Mouse (Mus musculus) hindbrain, embryonic 13.5 days (tissue): ENCODE measurements around the gene Foxp1. TPM values are rescaled to one million over a fixed set of nuclear protein-coding genes. Genes with fewer than 3 reads are reported as not detected.

Source experiments
- ATAC-seq: fragments of 200-750 bp; cut with Nextera tagmentation; 2 replicates; pipeline ENCODE4 v1.8.0; 2017; ENCODE audit warnings: moderate TSS enrichment; ENCODE audit not compliant: low FRiP score
- H3K27ac ChIP-seq: fragments of 300-500 bp; sonication (generic); 2 replicates; pipeline ENCODE4 v1.5.1; 2015; ENCODE audit warnings: inconsistent platforms, mild to moderate bottlenecking, moderate library complexity
- H3K27me3 ChIP-seq: fragments of 300-500 bp; sonication (generic); 2 replicates; pipeline ENCODE4 v1.6.1; 2015; ENCODE audit warnings: mild to moderate bottlenecking, inconsistent platforms
- H3K36me3 ChIP-seq: fragments of 300-500 bp; sonication (generic); 2 replicates; pipeline ENCODE4 v1.6.1; 2015; ENCODE audit warnings: mild to moderate bottlenecking, inconsistent platforms
- H3K4me1 ChIP-seq: fragments of 300-500 bp; sonication (generic); replicated peaks from 2 replicates; pipeline ENCODE4 v1.6.1; 2015; ENCODE audit warnings: inconsistent platforms
- H3K4me2 ChIP-seq: fragments of 300-500 bp; sonication (generic); 2 replicates; pipeline ENCODE4 v1.6.1; 2015; ENCODE audit warnings: inconsistent platforms, mild to moderate bottlenecking, moderate library complexity
- H3K4me3 ChIP-seq: fragments of 300-500 bp; sonication (generic); 2 replicates; pipeline ENCODE4 v1.5.1; 2015; ENCODE audit warnings: mild to moderate bottlenecking, inconsistent platforms
- H3K9ac ChIP-seq: fragments of 300-500 bp; sonication (generic); 2 replicates; pipeline ENCODE4 v1.6.1; 2015; ENCODE audit warnings: mild to moderate bottlenecking, inconsistent platforms
- H3K9me3 ChIP-seq: fragments of 300-500 bp; sonication (generic); 2 replicates; pipeline ENCODE4 v1.6.1; 2016; ENCODE audit warnings: inconsistent platforms
- WGBS: fragments of 180-500 bp; shearing (Covaris S2); methylation state at CpG from one replicate; pipeline ENCODE4 v1.1.7; 2015; 5-methylcytosine and 5-hydroxymethylcytosine counted together
- polyA plus RNA-seq: library from polyadenylated mRNA; unstranded; fragments of >200 nt; fragmentation: Nextera tagmentation; extraction: Ambion mirVana; gene quantifications from 2 replicates; pipeline ENCODE4 v1.2.1, GENCODE M21; 2015

Gene Foxp1
- polyA plus RNA-seq, 1 experiment from 2014 or later, result 64.7 TPM

- no peak for ATAC-seq
- H3K27ac ChIP-seq, result no peak overlapping the region
- no peak overlapping the region for H3K4me3 ChIP-seq
- no peak overlapping the region for H3K9ac ChIP-seq
- no peaks in the 10 kb centered on the region for H3K9me3 ChIP-seq
- peaks cover 4% of the 10 kb centered on the region; the same call in 1 of the 2 replicates for H3K27me3 ChIP-seq
- 84% methylated on average over 5 of the region's 5 CpGs for WGBS
- H3K4me2 ChIP-seq, result no peak overlapping the region
- H3K36me3 ChIP-seq, result no peaks in the 10 kb centered on the region
- H3K4me1 ChIP-seq, result peaks cover 6% of the 10 kb centered on the region
These were observed 241.9 kb downstream of the Foxp1 start for GRCm38 (mm10) chr6:99280619-99281018.

GRCm38 (mm10) chr6:99277251-99277650 is 245.3 kb downstream of the Foxp1 start:
- Histone ChIP-seq H3K4me1 (no peaks in the 10 kb centered on the region), H3K36me3 (no peaks in the 10 kb centered on the region), H3K9ac (no peak overlapping the region), H3K9me3 (no peaks in the 10 kb centered on the region), H3K4me3 (no peak overlapping the region), H3K27ac (no peak overlapping the region), H3K27me3 (0 out of 2 replicates have a peak, but pooled peaks cover 2% of the 10 kb centered on the region), H3K4me2 (no peak overlapping the region)
- ATAC-seq, result no peak
- 85% methylated on average over 1 of the region's 1 CpGs for WGBS

- 0 out of 2 replicates have a peak, but pooled peaks cover 2% of the 10 kb centered on the region for H3K27me3 ChIP-seq
- WGBS, result 72% methylated on average over 7 of the region's 7 CpGs
- no peaks in the 10 kb centered on the region for H3K4me1 ChIP-seq
- H3K27ac ChIP-seq, result no peak overlapping the region
- no peak overlapping the region for H3K9ac ChIP-seq
- ATAC-seq, result no peak
- no peaks in the 10 kb centered on the region for H3K36me3 ChIP-seq
- H3K4me2 ChIP-seq, result no peak overlapping the region
- H3K9me3 ChIP-seq, result no peaks in the 10 kb centered on the region
- no peak overlapping the region for H3K4me3 ChIP-seq
These were observed 246.2 kb downstream of the Foxp1 start for GRCm38 (mm10) chr6:99276297-99276653.

GRCm38 (mm10) chr6:99275381-99276296 is 246.9 kb downstream of the Foxp1 start:
- Histone ChIP-seq H3K36me3 (no peaks in the 10 kb centered on the region), H3K4me3 (no peak overlapping the region), H3K27me3 (0 out of 2 replicates have a peak, but pooled peaks cover 2% of the 10 kb centered on the region), H3K9ac (no peak overlapping the region), H3K4me2 (no peak overlapping the region), H3K27ac (no peak overlapping the region), H3K4me1 (no peaks in the 10 kb centered on the region), H3K9me3 (no peaks in the 10 kb centered on the region)
- ATAC-seq, result no peak
- 62% methylated on average over 21 of the region's 21 CpGs for WGBS

DNA sequence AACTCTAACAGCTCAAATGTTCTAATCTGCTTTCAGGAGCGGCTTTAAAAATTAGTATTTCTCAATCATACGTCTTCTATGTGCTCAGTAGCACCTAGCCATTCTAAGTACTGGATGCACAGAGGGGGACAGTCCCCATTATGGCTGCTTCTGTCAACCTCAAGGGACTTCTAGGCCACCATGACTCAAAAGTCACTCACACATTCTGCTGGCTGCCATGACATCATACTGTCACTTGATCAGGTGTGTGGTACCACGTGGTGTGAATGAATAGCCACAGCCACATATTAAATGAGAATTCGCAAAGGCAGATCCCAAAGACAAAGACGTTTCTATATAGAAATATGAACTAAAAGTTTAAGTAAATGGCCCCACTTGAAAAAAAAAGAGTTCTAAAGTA is 247.9 kb downstream of the Foxp1 start:
- Histone ChIP-seq H3K27me3 (0 out of 2 replicates have a peak, but pooled peaks cover 2% of the 10 kb centered on the region), H3K9me3 (no peaks in the 10 kb centered on the region), H3K4me1 (no peaks in the 10 kb centered on the region), H3K36me3 (no peaks in the 10 kb centered on the region), H3K4me2 (no peak overlapping the region), H3K27ac (no peak overlapping the region), H3K4me3 (no peak overlapping the region), H3K9ac (no peak overlapping the region)
- ATAC-seq, result no peak
- whole genome bisulfite sequencing, result 88% methylated on average over 5 of the region's 5 CpGs

GRCm38 (mm10) chr6:99274222-99274621 is 248.3 kb downstream of the Foxp1 start:
- Histone ChIP-seq H3K9ac (no peak overlapping the region), H3K4me1 (no peaks in the 10 kb centered on the region), H3K4me3 (no peak overlapping the region), H3K27me3 (0 out of 2 replicates have a peak, but pooled peaks cover 2% of the 10 kb centered on the region), H3K27ac (no peak overlapping the region), H3K4me2 (no peak overlapping the region), H3K36me3 (no peaks in the 10 kb centered on the region), H3K9me3 (no peaks in the 10 kb centered on the region)
- no peak for ATAC-seq
- WGBS, result 80% methylated on average over 6 of the region's 6 CpGs

- WGBS, result 85% methylated on average over 5 of the region's 5 CpGs
- Histone ChIP-seq H3K9me3 (no peaks in the 10 kb centered on the region), H3K4me2 (no peak overlapping the region), H3K27ac (no peak overlapping the region), H3K27me3 (0 out of 2 replicates have a peak, but pooled peaks cover 2% of the 10 kb centered on the region), H3K9ac (no peak overlapping the region), H3K36me3 (no peaks in the 10 kb centered on the region), H3K4me3 (no peak overlapping the region), H3K4me1 (peaks cover 7% of the 10 kb centered on the region)
- ATAC-seq, result no peak
These were observed 249.3 kb downstream of the Foxp1 start for GRCm38 (mm10) chr6:99273177-99273576.

DNA sequence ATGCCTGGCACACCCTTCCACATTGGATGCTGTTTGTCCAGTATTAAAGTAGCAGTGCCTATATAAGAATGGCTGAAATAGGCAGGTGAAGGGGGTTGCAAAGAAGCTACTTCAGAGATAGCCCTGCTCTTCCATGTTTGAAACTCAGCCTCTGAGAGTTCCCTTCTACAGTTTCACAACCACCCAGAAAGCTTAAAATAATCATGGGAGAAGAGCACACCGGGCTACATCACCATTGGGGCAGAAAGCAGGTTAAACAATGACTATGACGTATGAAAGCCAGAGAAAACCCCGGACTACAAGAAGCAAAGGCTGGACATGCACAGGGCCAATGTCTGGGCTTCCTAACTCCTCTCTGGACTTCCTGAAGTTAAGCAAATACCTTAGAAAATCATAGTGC is 250.3 kb downstream of the Foxp1 start:
- Histone ChIP-seq H3K4me3 (no peak overlapping the region), H3K27me3 (0 out of 2 replicates have a peak, but pooled peaks cover 2% of the 10 kb centered on the region), H3K36me3 (no peaks in the 10 kb centered on the region), H3K4me1 (peaks cover 11% of the 10 kb centered on the region), H3K4me2 (no peak overlapping the region), H3K9ac (no peak overlapping the region), H3K9me3 (no peaks in the 10 kb centered on the region), H3K27ac (no peak overlapping the region)
- WGBS, result 80% methylated on average over 3 of the region's 3 CpGs
- no peak for ATAC-seq

DNA sequence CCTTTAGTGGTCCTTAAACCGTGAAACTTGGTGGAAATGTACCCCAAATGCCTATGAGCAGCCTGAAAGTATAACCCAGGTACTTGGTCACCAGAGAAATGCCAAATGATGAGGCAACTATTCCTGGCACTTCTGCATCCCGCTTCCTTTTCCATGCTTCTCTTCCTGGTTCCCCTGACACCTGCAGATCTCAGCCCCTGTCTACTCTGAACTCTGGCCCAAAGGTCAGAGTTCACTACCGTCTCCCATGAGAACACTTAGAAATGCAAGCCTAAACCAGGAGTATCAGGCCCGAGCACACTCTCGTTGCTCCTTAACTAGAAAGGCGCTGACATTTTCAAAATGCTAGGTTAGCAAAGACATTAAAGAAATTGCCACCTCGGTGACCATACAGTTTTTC is 250.8 kb downstream of the Foxp1 start:
- Histone ChIP-seq H3K9ac (no peak overlapping the region), H3K4me1 (peaks cover 11% of the 10 kb centered on the region), H3K4me3 (no peak overlapping the region), H3K27me3 (no peaks in the 10 kb centered on the region), H3K4me2 (no peak overlapping the region), H3K27ac (no peak overlapping the region), H3K9me3 (no peaks in the 10 kb centered on the region), H3K36me3 (no peaks in the 10 kb centered on the region)
- ATAC-seq, result no peak
- 77% methylated on average over 7 of the region's 7 CpGs for WGBS

DNA sequence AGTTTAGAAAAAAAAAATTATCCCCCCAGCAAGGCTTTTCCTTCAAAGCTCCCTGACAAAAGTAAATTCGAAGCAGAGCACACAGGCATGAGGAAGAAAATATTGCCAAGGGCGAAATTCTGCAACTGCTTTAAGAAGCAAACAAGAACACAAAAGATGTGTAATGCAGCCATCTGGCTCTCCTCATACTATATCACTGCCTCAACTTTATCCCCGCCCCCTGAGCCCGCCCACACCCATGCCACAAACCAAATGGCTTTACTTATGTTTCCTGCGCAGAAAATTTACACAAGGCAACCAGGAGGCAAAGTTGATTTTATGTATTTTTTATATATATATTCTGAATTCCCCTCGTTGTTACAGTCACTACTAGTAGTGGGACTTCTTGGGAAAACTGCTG is 252.6 kb downstream of the Foxp1 start:
- Histone ChIP-seq H3K4me1 (peaks cover 28% of the 10 kb centered on the region), H3K36me3 (no peaks in the 10 kb centered on the region), H3K4me3 (no peak overlapping the region), H3K9me3 (no peaks in the 10 kb centered on the region), H3K27me3 (0 out of 2 replicates have a peak, but pooled peaks cover 2% of the 10 kb centered on the region), H3K27ac (no peak overlapping the region), H3K4me2 (no peak overlapping the region), H3K9ac (no peak overlapping the region)
- no peak for ATAC-seq
- WGBS, result 74% methylated on average over 6 of the region's 6 CpGs

GRCm38 (mm10) chr6:99268171-99269061 is 254.1 kb downstream of the Foxp1 start:
- Histone ChIP-seq H3K9me3 (no peaks in the 10 kb centered on the region), H3K4me2 (no peak overlapping the region), H3K27ac (no peak overlapping the region; the same call in 1 of the 2 replicates), H3K9ac (no peak overlapping the region), H3K27me3 (peaks cover 13% of the 10 kb centered on the region; the same call in 1 of the 2 replicates), H3K4me1 (peaks cover 41% of the 10 kb centered on the region), H3K4me3 (no peak overlapping the region), H3K36me3 (no peaks in the 10 kb centered on the region)
- no peak for ATAC-seq
- 44% methylated on average over 20 of the region's 20 CpGs for WGBS
